Mouse (Mus musculus) testis, postnatal 14 days (tissue): ENCODE results near the gene 0610037L13Rik.

ENCODE experiments used
- DNase-seq: peaks from one replicate; pipeline ENCODE4 v3.0.0; 2021; ENCODE audit warnings: low spot score

Gene 0610037L13Rik

DNA sequence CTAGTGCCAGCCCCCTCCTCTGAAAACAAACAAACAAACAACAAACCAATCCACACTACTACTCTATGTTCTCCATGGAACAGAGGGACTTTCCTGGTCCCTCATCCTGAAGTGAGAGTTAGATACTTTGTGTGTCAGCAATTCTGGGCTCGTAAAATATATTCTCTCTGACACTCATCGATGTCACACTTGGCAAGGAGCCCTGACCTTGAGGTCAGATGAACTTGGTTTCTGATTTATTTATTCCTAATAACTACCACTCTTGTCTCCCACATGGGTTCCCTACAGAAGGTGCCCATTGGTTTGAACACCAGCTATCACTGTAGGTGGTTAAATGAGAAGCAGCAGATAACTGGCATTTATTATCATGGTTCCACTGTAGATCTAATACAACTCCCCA, 30.7 kb downstream of the 0610037L13Rik start:
- no peak for DNase-seq

DNA sequence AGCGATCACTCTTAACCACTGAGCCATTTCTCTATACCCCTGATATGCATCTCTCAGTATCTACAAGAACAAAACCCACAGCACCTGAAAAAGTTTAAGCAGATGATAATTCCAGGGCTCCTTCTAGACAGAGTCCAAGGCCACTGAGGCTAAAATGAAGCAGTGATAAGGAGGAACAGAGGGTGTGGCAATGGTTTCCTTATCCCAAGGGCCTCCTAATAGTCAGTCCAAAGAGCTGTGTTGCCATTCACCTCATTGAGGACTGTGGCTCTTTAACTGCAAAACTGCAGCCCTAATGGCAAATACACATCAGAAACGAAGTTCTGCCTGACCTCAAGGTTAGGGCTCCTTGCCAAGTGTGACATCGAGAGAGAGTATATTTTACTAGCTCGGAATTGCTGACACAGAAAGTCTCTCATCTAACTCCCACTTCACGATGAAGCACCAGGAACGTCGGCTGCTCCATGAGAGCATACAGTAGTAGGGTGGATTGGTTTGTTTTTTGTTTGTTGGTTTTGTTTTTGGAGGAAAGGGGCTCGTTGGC, 31.6 kb downstream of the 0610037L13Rik start:
- DNase-seq, result no peak

- no peak for DNase-seq
Observed at GRCm38 (mm10) chr4:107921952-107922351, 32.3 kb downstream of the 0610037L13Rik start.

- DNase-seq, result peak; percentile 96
Observed at GRCm38 (mm10) chr4:107923145-107923802, 33.7 kb downstream of the 0610037L13Rik start, which contains the start of gene Cpt2. Gene Cpt2 (minus strand): TSS chr4:107923610.

DNA sequence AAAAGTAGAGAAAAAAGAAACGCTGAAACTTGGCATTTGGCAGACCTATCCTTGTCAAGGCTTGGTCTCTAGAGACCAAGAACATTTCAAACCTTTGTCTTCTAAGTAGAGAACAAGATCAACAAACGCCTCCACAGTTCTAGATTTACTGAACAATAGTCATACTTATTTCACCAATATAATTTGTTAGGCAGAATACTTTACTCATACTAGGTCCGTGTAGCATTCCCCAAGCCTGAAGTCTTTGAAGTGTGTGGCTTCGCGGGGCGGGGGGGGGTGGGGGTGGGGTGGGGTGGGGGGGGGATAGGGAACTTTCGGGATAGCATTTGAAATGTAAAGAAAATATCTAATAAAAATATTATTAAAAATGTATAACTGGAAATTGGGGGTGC, 34.2 kb downstream of the 0610037L13Rik start:
- no peak for DNase-seq

- no peak for DNase-seq
Observed at GRCm38 (mm10) chr4:107928269-107928668, 38.7 kb downstream of the 0610037L13Rik start.

DNA sequence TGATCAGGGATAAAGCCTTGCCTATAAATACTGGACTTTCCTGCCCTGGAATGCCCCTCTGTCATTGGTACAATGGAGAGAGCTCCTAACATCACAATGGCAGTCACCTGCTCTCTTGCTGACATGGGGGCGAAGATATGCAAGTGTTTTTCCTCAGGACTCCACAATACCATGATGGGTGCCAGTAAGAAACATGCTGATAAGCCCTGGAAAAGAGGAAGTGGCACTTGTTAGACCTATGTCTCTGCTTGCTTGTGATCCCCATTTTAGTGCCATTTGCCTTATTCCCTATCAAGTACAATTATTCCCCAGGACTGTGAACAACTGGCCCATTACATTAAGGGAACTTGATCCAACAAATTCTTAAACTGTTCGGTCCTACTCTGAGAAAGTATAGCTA, 39.1 kb downstream of the 0610037L13Rik start:
- DNase-seq, result no peak

GRCm38 (mm10) chr4:107931453-107931852, 41.8 kb downstream of the 0610037L13Rik start:
- no peak for DNase-seq

GRCm38 (mm10) chr4:107933239-107933638, 43.6 kb downstream of the 0610037L13Rik start:
- DNase-seq, result no peak

- no peak for DNase-seq
Observed at GRCm38 (mm10) chr4:107935254-107935653, 45.6 kb downstream of the 0610037L13Rik start.

- peak; percentile 24 for DNase-seq
Observed at GRCm38 (mm10) chr4:107937338-107937737, 47.7 kb downstream of the 0610037L13Rik start.

DNA sequence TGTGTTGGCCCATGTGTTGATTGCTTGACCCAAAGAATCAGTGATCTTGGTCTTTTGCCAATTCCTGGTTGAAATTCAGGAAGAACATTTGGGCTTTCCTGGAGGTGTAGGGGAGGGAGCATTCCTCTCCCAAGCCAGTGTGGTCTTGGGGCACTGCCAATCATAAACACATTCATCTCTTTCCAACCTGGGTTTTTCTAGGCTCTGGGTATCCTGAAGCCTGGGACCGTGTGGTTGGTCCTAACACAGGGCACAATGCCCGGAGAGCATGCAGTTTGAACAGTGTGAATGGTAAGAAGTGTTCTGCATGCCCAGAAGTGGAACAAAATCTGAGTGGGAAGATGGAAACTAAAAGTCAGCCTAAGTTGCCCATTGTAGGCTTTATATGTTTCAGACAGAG, 48.5 kb downstream of the 0610037L13Rik start:
- DNase-seq, result no peak

GRCm38 (mm10) chr4:107942741-107943140, 53.1 kb downstream of the 0610037L13Rik start:
- no peak for DNase-seq

DNA sequence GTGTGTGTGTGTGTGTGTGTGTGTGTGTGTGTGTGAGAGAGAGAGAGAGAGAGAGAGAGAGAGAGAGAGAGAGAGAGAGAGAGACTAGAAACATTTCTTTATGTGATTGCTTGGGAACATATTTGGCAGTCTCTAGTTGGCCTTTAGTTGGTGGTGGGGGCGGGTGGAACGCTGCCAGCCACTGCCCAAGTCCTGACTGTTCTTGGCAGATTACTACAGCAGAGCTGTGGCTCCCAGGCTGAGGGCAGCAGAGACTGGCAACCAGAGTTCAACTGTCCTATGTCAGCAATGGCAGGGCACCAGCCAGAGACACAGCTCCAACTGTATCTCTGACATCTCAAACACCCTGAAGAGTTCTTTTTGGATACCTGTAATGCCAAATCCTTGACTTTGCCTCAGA, 54.5 kb downstream of the 0610037L13Rik start:
- no peak for DNase-seq
